Mouse (Mus musculus): ENCODE measurements at regions not wholly inside any gene's neighbourhood (a gene's known extent, or its start where the extent isn't known, plus 50 kb on each side); places are given as distances from the start of the nearest gene placed in this dataset.
A peak's percentile ranks its signal among the peaks of the same experiment; 100 is the strongest.

- no peak overlapping the region for H3K27ac ChIP-seq
- H3K27me3 ChIP-seq (replicated peaks): no peaks in the 10 kb centered on the region
- H3K4me1 ChIP-seq: no peaks in the 10 kb centered on the region
- no peak overlapping the region for H3K9ac ChIP-seq
- 81% methylated on average over 5 of the region's 5 CpGs for WGBS
- no peak for ATAC-seq (ENCODE audit: insufficient read depth, low FRiP score, low read depth)
- H3K4me2 ChIP-seq: no peak overlapping the region
- no peaks in the 10 kb centered on the region for H3K36me3 ChIP-seq
- no peaks in the 10 kb centered on the region for H3K9me3 ChIP-seq
- no peak overlapping the region for H3K4me3 ChIP-seq (replicated peaks)
Observed at GRCm38 (mm10) chr8:56476158-56476557, 74.7 kb downstream of the Cep44 start.

DNA sequence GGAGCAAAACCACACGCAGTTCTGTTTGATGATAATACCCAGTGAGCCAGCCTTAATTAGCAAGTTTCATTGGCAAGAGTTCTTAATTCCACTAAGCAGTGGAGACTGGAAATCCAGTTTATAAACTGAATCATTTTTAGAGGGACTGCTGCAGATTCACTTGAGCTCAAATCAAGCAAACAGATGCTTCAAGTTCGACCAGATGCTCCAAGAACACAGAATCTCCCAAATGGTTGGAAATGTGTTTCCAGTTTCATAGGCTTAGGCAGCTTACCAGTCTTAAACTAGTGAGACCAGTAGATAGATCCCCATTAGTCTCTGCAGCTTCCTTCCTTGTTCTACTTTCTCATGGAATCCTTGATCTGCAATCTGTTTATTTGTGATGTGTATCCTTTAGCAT is 75.7 kb downstream of the Cep44 start:
- H3K4me3 ChIP-seq (replicated peaks): no peak overlapping the region
- no peaks in the 10 kb centered on the region for H3K36me3 ChIP-seq
- H3K4me1 ChIP-seq: no peaks in the 10 kb centered on the region
- no peak for ATAC-seq (ENCODE audit: insufficient read depth, low FRiP score, low read depth)
- 73% methylated on average over 2 of the region's 2 CpGs for WGBS
- no peaks in the 10 kb centered on the region for H3K9me3 ChIP-seq
- no peak overlapping the region for H3K9ac ChIP-seq
- H3K4me2 ChIP-seq: no peak overlapping the region
- H3K27ac ChIP-seq: no peak overlapping the region
- no peaks in the 10 kb centered on the region for H3K27me3 ChIP-seq (replicated peaks)

DNA sequence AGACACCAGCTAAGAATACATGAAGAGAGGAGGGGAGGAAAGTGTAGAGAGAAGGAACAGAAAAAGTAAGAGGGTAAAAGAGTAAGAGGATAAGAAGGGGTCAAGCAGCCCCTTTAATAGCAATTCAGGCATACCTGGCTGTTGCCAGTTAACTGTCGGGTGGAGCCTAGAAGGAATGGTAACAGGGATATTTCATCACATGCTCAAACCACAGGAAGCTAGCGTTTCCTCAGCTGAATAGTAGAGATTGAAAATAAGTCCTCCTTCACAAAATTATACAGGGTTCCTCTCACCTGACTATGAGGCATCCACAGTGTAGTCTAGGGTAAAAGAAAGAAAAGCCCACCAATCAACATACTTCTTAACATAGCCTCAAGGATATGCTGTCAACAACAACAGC is 76.5 kb downstream of the Cep44 start:
- Histone ChIP-seq H3K4me1 (no peaks in the 10 kb centered on the region), H3K27me3 (replicated peaks) (no peaks in the 10 kb centered on the region), H3K9me3 (no peaks in the 10 kb centered on the region), H3K36me3 (no peaks in the 10 kb centered on the region), H3K9ac (no peak overlapping the region), H3K4me3 (replicated peaks) (no peak overlapping the region), H3K27ac (no peak overlapping the region), H3K4me2 (no peak overlapping the region)
- ATAC-seq (ENCODE audit: insufficient read depth, low FRiP score, low read depth): no peak
- 74% methylated on average over 2 of the region's 2 CpGs for WGBS

GRCm38 (mm10) chr8:56465091-56465490 is 85.8 kb downstream of the Cep44 start:
- Histone ChIP-seq H3K36me3 (no peaks in the 10 kb centered on the region), H3K9ac (no peak overlapping the region), H3K4me1 (no peaks in the 10 kb centered on the region), H3K27ac (no peak overlapping the region), H3K27me3 (replicated peaks) (no peaks in the 10 kb centered on the region), H3K4me3 (replicated peaks) (no peak overlapping the region), H3K9me3 (no peaks in the 10 kb centered on the region), H3K4me2 (no peak overlapping the region)
- no peak for ATAC-seq (ENCODE audit: insufficient read depth, low FRiP score, low read depth)
- WGBS: 34% methylated on average over 1 of the region's 1 CpGs

DNA sequence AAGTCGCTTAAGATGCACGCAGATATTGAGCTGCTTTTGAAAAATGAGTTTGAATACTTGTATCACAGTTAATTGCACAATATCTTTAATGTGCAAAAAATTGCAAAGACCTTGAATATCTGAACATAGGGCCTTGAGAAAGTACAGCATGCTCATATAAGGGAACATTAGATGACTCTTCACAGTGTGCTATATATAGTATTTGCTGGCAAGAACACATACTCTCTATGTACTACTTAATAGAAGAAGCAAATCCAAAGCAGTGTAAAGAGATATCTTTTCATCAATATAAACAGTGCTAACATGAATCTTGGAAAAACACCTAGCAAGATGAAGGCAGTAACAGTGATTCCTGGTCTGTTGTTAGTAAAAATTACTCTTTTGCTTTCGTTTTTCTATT is 99.9 kb downstream of the Cep44 start:
- Histone ChIP-seq H3K27ac (peak overlapping the region; percentile 16; the same call in 1 of the 2 replicates), H3K4me2 (no peak overlapping the region), H3K4me3 (replicated peaks) (no peak overlapping the region), H3K36me3 (no peaks in the 10 kb centered on the region), H3K9ac (no peak overlapping the region), H3K27me3 (replicated peaks) (no peaks in the 10 kb centered on the region), H3K4me1 (no peaks in the 10 kb centered on the region), H3K9me3 (no peaks in the 10 kb centered on the region)
- no peak for ATAC-seq (ENCODE audit: insufficient read depth, low FRiP score, low read depth)
- 63% methylated on average over 3 of the region's 3 CpGs for WGBS

- H3K36me3 ChIP-seq: no peaks in the 10 kb centered on the region
- WGBS: 48% methylated on average over 3 of the region's 3 CpGs
- H3K9ac ChIP-seq: no peak overlapping the region
- ATAC-seq (ENCODE audit: insufficient read depth, low FRiP score, low read depth): no peak
- no peak overlapping the region for H3K27ac ChIP-seq
- H3K4me2 ChIP-seq: no peak overlapping the region
- H3K4me3 ChIP-seq (replicated peaks): no peak overlapping the region
- H3K4me1 ChIP-seq: no peaks in the 10 kb centered on the region
- H3K27me3 ChIP-seq (replicated peaks): no peaks in the 10 kb centered on the region
- no peaks in the 10 kb centered on the region for H3K9me3 ChIP-seq
Observed at GRCm38 (mm10) chr8:56443676-56444075, 107.2 kb downstream of the Cep44 start.

- Histone ChIP-seq H3K4me2 (no peak overlapping the region), H3K4me1 (no peaks in the 10 kb centered on the region), H3K27me3 (replicated peaks) (no peaks in the 10 kb centered on the region), H3K9me3 (no peaks in the 10 kb centered on the region), H3K27ac (no peak overlapping the region), H3K4me3 (replicated peaks) (no peak overlapping the region), H3K36me3 (no peaks in the 10 kb centered on the region), H3K9ac (no peak overlapping the region)
- WGBS: 74% methylated on average over 1 of the region's 1 CpGs
- ATAC-seq (ENCODE audit: insufficient read depth, low FRiP score, low read depth): no peak
Observed at GRCm38 (mm10) chr8:56439417-56439816, 111.4 kb downstream of the Cep44 start.

- ATAC-seq (ENCODE audit: insufficient read depth, low FRiP score, low read depth): no peak
Observed at GRCm38 (mm10) chr8:56434826-56435225, 116.0 kb downstream of the Cep44 start.

GRCm38 (mm10) chr8:56412026-56412425 is 117.6 kb downstream of the Hpgd start:
- Histone ChIP-seq H3K4me2 (no peak overlapping the region), H3K4me1 (no peaks in the 10 kb centered on the region), H3K36me3 (no peaks in the 10 kb centered on the region), H3K27me3 (replicated peaks) (no peaks in the 10 kb centered on the region), H3K9ac (no peak overlapping the region), H3K9me3 (no peaks in the 10 kb centered on the region), H3K4me3 (replicated peaks) (no peak overlapping the region), H3K27ac (no peak overlapping the region)
- ATAC-seq (ENCODE audit: insufficient read depth, low FRiP score, low read depth): no peak
- WGBS: 59% methylated on average over 3 of the region's 3 CpGs

More at GRCm38 (mm10) chr8:56434826-56435225, 116.0 kb downstream of the Cep44 start:
- H3K9me3 ChIP-seq: no peaks in the 10 kb centered on the region
- no peak overlapping the region for H3K4me3 ChIP-seq (replicated peaks)
- 94% methylated on average over 1 of the region's 1 CpGs for WGBS
- no peaks in the 10 kb centered on the region for H3K36me3 ChIP-seq
- no peak overlapping the region for H3K9ac ChIP-seq
- no peaks in the 10 kb centered on the region for H3K4me1 ChIP-seq
- no peaks in the 10 kb centered on the region for H3K27me3 ChIP-seq (replicated peaks)
- no peak overlapping the region for H3K27ac ChIP-seq
- no peak overlapping the region for H3K4me2 ChIP-seq

DNA sequence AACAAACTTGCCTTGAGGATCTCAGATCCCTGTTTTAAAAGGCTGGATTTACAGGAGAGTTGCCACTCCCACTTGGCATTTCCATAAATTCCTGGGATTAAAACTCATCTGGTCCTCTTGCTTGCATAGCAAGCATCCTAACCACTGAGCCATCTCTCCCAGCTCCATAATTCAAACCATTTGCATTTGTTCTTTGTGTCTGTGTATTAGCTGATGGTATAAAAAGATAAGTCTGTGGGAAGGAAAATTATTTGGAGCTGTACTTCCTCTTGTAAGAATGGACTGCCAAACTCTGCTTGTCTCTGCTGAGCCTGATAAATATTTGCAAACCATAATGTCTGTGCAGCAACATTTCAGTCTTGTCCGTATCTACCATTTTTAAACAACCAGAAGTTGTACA is 116.0 kb downstream of the Hpgd start:
- H3K9me3 ChIP-seq: no peaks in the 10 kb centered on the region
- 20% methylated on average over 1 of the region's 1 CpGs for WGBS
- no peak overlapping the region for H3K4me3 ChIP-seq (replicated peaks)
- H3K4me1 ChIP-seq: no peaks in the 10 kb centered on the region
- H3K27ac ChIP-seq: no peak overlapping the region
- H3K27me3 ChIP-seq (replicated peaks): no peaks in the 10 kb centered on the region
- no peak for ATAC-seq (ENCODE audit: insufficient read depth, low FRiP score, low read depth)
- no peak overlapping the region for H3K9ac ChIP-seq
- H3K4me2 ChIP-seq: no peak overlapping the region
- H3K36me3 ChIP-seq: no peaks in the 10 kb centered on the region

- no peak for ATAC-seq (ENCODE audit: insufficient read depth, low FRiP score, low read depth)
- 45% methylated on average over 2 of the region's 2 CpGs for WGBS
- H3K9ac ChIP-seq: no peak overlapping the region
Observed at GRCm38 (mm10) chr8:56407267-56407666, 112.9 kb downstream of the Hpgd start.

DNA sequence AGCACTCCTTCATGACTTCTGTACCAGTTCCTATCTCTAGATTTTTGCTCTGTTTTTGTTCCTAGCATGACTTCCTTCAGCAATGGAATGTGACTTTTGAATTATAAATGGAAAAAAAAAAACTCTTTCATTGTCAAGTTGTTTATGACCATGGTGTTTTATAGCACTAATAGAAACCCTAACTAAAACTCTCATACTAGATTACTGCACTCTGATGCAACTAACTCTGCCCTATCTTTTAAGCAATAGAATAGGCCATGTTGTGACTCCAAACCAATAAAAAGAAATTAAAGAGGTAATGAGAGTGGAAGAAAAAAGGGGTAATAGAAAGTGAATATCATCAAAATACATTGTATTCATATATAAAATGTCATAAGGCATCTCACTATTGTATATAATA is 111.9 kb downstream of the Hpgd start:
- Histone ChIP-seq H3K4me1 (no peaks in the 10 kb centered on the region), H3K9me3 (no peaks in the 10 kb centered on the region), H3K27ac (no peak overlapping the region), H3K4me2 (no peak overlapping the region), H3K27me3 (replicated peaks) (no peaks in the 10 kb centered on the region), H3K36me3 (no peaks in the 10 kb centered on the region), H3K9ac (no peak overlapping the region), H3K4me3 (replicated peaks) (no peak overlapping the region)
- ATAC-seq (ENCODE audit: insufficient read depth, low FRiP score, low read depth): no peak

More at GRCm38 (mm10) chr8:56407267-56407666, 112.9 kb downstream of the Hpgd start:
- no peak overlapping the region for H3K4me3 ChIP-seq (replicated peaks)
- no peaks in the 10 kb centered on the region for H3K9me3 ChIP-seq
- H3K4me2 ChIP-seq: no peak overlapping the region
- no peak overlapping the region for H3K27ac ChIP-seq
- H3K4me1 ChIP-seq: no peaks in the 10 kb centered on the region
- H3K36me3 ChIP-seq: no peaks in the 10 kb centered on the region
- H3K27me3 ChIP-seq (replicated peaks): no peaks in the 10 kb centered on the region

- H3K36me3 ChIP-seq: no peaks in the 10 kb centered on the region
- H3K4me2 ChIP-seq: no peak overlapping the region
- no peaks in the 10 kb centered on the region for H3K27me3 ChIP-seq (replicated peaks)
- no peaks in the 10 kb centered on the region for H3K9me3 ChIP-seq
- no peak overlapping the region for H3K9ac ChIP-seq
- 59% methylated on average over 1 of the region's 1 CpGs for WGBS
- H3K27ac ChIP-seq: no peak overlapping the region
- no peak overlapping the region for H3K4me3 ChIP-seq (replicated peaks)
- ATAC-seq (ENCODE audit: insufficient read depth, low FRiP score, low read depth): no peak
- no peaks in the 10 kb centered on the region for H3K4me1 ChIP-seq
Observed at GRCm38 (mm10) chr8:56397611-56398010, 103.2 kb downstream of the Hpgd start.

All from stomach, embryonic 15.5 days (tissue).